Mouse (Mus musculus): ENCODE measurements at regions not wholly inside any gene's neighbourhood (a gene's known extent, or its start where the extent isn't known, plus 50 kb on each side); places are given as distances from the start of the nearest gene placed in this dataset.
A peak's percentile ranks its signal among the peaks of the same experiment; 100 is the strongest.

DNA sequence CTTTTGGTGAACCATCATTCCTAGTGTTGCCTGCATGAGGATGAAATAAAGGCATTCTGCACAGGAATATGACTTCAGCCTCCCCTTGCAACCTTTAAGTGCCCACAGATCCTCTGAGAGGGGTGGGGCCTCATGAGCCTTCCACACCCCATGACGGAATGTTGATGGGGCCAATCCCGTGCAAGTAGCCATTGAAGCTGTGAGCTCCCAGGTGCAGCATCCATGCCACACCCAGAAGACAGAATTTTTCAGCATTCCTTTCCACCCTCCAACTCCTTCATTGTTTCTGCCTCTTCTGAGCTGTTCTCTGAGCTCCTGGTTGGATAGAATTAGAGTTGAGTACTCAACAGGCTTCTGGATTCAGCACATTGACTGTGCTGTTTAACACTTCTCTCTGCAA lies 174.6 kb upstream of the Srrm4 start:
- DNase-seq (ENCODE audit: low spot score), result no peak

GRCm38 (mm10) chr5:116761323-116761722 lies 169.7 kb upstream of the Srrm4 start:
- no peak for DNase-seq (ENCODE audit: low spot score)

- DNase-seq (ENCODE audit: low spot score), result no peak
Measured at GRCm38 (mm10) chr5:116758687-116759086, 167.1 kb upstream of the Srrm4 start.

DNA sequence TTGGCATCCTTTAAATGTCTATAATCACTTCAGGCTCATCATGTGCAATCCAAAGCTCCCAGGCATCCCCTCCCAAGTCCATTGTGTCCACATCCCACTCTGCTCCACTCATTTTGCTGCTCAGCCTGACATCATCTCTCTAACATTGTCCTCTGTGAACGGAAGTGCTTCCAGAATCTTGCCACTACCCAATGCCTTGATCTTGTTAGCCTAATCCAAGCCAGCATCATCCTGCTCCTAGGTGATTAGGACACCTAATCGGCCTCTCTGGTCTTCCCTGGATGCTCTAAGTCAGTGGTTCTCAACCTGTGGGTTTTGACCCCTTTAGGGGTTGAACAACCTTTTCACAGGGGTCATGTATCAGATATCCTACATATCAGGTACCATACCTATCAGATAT lies 161.3 kb upstream of the Srrm4 start:
- no peak for DNase-seq (ENCODE audit: low spot score)

DNA sequence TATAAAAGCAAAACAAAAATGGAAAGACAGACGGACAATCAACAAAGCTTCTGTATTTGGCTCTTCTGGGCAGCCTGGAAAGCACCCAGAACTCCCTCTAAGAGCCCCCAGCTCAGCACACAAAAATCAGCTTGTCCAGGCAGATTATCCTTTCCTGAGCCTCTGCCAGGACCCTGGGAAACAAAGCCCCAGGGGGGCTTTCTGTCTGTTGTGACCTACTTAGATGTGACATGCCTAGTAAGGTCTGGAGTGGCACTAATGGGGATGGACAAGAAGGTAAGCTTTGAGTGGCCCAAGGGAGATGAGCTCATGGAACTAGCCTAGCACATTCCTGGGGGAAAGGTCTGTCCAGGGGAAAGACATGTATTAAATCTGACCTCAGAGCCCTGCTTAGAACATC lies 160.5 kb upstream of the Srrm4 start:
- DNase-seq (ENCODE audit: low spot score), result no peak

DNA sequence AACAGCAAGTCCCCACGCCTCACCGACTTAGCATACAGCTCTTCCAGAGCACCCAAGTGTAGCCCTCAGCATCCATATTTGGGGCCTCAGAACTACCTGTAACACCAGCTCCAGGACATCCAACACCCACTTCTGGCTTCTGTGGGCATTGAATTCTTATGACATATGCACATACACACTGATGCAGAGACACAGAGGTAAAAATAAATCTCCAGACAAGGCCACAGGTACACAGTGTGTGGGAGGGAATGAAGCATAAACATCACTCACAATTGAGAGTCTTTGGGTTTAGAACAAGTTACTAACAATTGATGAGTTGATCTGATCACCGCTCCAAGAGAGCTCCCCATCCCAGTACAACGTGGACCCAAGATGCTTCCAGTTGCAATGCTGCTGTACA lies 154.2 kb upstream of the Srrm4 start:
- DNase-seq (ENCODE audit: low spot score), result no peak

DNA sequence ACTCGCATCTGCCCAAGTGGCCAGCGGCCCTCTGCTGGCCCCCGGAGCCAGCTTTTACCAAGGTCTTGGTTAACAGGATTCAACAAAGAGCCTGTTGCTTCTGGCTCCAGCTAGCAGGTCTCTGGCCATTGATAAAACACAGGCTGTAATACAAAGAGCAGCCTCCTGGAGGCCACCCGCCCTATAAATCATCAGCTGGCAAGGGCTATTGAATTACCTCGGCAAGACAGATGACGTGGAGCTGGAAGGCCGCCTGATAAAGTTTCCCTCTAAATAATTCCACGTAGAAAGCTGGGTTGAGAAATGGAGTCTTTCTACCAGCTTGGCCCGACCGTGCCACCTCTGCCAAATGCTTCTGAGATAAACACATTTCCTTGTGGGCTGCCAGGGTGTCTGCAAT lies 152.8 kb upstream of the Srrm4 start:
- DNase-seq (ENCODE audit: low spot score), result no peak

GRCm38 (mm10) chr5:116735622-116736021 lies 144.0 kb upstream of the Srrm4 start:
- no peak for DNase-seq (ENCODE audit: low spot score)

GRCm38 (mm10) chr5:116731509-116731908 lies 139.9 kb upstream of the Srrm4 start:
- no peak for DNase-seq (ENCODE audit: low spot score)

GRCm38 (mm10) chr5:116719200-116719599 lies 127.6 kb upstream of the Srrm4 start:
- no peak for DNase-seq (ENCODE audit: low spot score)

DNA sequence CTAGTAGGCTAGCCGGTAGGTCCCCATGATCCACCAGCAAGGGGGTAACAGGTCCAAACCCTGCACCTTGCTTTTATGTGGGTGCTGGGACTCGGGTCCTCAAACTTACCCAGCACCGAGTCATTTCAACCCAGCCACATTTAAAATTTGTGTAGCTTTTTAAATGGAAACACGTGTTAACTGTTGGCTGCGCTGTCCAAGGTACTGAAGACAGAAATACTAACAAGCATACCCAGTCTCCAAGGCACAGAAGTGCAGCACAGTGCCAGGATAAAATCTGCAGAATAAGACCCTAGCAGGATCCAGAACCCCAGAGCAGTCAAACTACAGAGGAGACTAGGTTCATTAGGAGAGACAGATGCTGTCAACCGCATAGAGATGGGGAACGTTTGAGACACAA lies 122.6 kb upstream of the Srrm4 start:
- DNase-seq (ENCODE audit: low spot score), result peak; percentile 47

DNA sequence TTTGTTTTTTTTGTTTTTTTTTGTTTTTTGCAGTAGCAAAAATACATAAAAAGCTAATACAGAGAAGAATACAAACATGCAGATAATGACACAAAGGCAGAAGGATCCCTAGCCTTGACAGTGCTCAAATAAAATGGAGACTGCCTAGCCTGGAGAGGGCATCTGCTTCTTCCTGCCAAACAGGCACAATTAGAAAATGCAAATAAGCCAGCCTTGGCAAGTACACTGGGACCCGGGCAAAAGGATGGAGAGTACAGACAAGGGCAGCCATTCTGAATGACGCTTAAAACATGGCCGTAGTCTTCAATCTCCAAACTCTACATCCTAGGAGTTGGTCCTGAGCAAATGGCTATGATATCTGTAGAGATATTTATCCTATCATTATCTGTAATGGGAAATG lies 120.4 kb upstream of the Srrm4 start:
- DNase-seq (ENCODE audit: low spot score), result no peak

GRCm38 (mm10) chr5:116708505-116708904 lies 116.9 kb upstream of the Srrm4 start:
- no peak for DNase-seq (ENCODE audit: low spot score)

- no peak for DNase-seq (ENCODE audit: low spot score)
Measured at GRCm38 (mm10) chr5:116662466-116662865, 70.8 kb upstream of the Srrm4 start.

DNA sequence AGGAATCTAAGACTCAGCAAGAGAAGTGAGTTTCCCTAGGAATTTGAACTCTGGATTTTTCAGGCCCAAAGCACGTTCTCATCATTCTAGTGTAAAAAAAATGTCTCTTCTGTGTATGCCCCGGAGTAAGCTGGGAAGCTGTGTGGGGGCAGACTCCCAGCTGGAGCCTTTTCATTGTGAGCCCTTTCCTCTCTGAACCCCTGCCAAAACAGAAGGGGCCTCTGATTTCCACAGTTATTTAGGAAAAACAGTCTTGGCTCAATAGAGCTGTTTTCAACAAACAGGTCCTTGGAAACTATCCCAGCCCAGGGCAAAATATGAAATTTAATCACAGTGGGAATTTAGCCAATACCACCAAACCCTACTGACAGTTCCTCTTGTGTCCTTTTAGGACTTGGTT lies 70.2 kb upstream of the Srrm4 start:
- no peak for DNase-seq (ENCODE audit: low spot score)

DNA sequence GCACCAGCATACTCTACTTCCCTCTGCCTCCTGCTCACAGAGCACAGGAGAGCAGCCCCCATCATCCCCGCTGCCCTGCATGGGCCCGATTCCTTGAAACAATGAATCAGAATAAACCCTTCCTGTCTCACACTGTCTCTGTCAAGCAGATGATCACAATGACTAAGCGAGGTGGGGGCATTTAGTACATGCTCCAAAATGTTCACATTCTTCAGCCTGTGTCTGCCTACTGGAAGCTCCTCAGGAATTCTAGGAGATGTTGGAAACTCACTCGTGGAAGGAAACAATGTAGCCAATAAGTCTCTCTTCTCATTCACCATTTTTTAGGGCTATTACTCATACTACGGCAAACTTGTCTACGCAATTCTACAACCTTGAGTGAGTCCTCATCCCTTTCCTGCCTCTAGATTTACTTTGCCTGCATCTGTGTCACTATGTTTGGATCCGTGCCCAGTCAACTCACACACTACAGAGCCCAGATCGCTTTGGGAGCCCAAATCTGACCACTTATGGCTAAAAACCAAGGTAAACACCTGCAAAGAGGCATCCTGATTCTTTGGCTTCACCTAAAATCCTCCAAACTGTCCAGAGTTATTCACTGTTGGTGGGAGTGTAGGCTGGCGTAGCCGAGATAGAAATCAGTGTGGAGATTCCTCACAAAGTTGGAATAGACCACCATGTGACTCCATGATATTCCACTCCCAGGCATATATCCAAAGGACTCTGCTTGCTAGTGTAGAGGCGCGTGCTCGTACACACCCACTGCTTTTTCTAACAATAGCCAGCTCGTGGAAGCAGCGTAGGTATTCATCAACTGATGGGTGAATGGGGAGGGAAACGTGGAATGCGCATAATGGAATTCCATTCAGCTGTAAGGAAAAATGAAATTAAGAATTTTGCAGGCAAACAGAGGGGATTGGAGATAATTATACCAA lies 63.1 kb upstream of the Srrm4 start:
- DNase-seq (ENCODE audit: low spot score), result no peak

All from adipocyte (in vitro differentiated cells).